Mouse (Mus musculus) embryonic facial prominence, embryonic 10.5 days (tissue): Measurements from ENCODE around the gene Lpcat2. TPM values are rescaled to one million over a fixed set of nuclear protein-coding genes. Genes with fewer than 3 reads are reported as not detected.
"Not testable (repeated sequence)": the region's sequence is repeated elsewhere in the genome, so short reads cannot be mapped to it uniquely, and the experiment has no call there.

Source experiments
- DNase-seq: peaks from one replicate; pipeline ENCODE4 v3.0.0-alpha.2; 2017; ENCODE audit warnings: low spot score
- H3K27ac ChIP-seq: fragments of 300-500 bp; sonication (generic); replicated peaks from 2 replicates; pipeline ENCODE4 v1.5.1; 2016; ENCODE audit warnings: mild to moderate bottlenecking
- H3K27me3 ChIP-seq: fragments of 300-500 bp; sonication (generic); replicated peaks from 2 replicates; pipeline ENCODE4 v1.6.1; 2016; ENCODE audit warnings: low read depth, mild to moderate bottlenecking; ENCODE audit not compliant: poor library complexity, severe bottlenecking
- H3K36me3 ChIP-seq: fragments of 300-500 bp; sonication (generic); replicated peaks from 2 replicates; pipeline ENCODE4 v1.6.1; 2016; ENCODE audit warnings: mild to moderate bottlenecking, moderate library complexity
- H3K4me1 ChIP-seq: fragments of 300-500 bp; sonication (generic); 2 replicates; pipeline ENCODE4 v1.6.1; 2016
- H3K4me3 ChIP-seq: fragments of 300-500 bp; sonication (generic); 2 replicates; pipeline ENCODE4 v1.5.1; 2016; ENCODE audit warnings: mild to moderate bottlenecking, moderate library complexity
- H3K9me3 ChIP-seq: fragments of 300-500 bp; sonication (generic); 2 replicates; pipeline ENCODE4 v1.6.1; 2016; ENCODE audit warnings: mild to moderate bottlenecking
- WGBS: fragments of 180-500 bp; shearing (Covaris S2); methylation state at CpG from one replicate; pipeline ENCODE4 v1.1.7; 2016; 5-methylcytosine and 5-hydroxymethylcytosine counted together
- polyA plus RNA-seq: library from polyadenylated mRNA; unstranded; fragments of >200 nt; fragmentation: Nextera tagmentation; extraction: Ambion mirVana; gene quantifications from 2 replicates; pipeline ENCODE4 v1.2.1, GENCODE M21; 2016

Gene Lpcat2
- polyA plus RNA-seq, 1 experiment from 2014 or later, result 4.3 TPM

GRCm38 (mm10) chr8:92858475-92859182, 3.5 kb downstream of the Lpcat2 start:
- peaks cover 4% of the 10 kb centered on the region for H3K36me3 ChIP-seq
- H3K27me3 ChIP-seq, result peaks cover 12% of the 10 kb centered on the region
- H3K4me3 ChIP-seq, result no peak overlapping the region
- no peaks in the 10 kb centered on the region for H3K9me3 ChIP-seq
- peaks cover 15% of the 10 kb centered on the region for H3K4me1 ChIP-seq
- DNase-seq, result no peak
- WGBS, result 87% methylated on average over 14 of the region's 14 CpGs
- no peak overlapping the region for H3K27ac ChIP-seq

DNA sequence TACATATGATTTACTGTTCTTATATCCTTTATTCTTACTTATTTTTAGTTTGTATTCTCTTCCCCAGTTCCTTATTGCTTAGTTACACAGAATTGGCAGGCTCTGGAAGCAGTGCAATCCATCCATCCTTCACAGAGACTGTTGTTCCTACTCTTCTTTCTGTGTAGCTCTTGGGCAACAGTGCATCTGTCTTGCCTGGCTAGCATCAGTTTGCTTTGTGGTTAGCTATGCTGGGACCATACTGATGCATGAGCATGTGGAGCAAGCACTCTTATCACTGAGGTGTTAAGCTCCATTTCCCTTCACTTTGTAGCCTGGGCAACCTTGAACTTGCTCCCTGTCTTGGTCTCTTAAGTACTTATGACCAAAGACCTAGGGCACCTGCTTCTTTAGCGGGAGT, 6.8 kb downstream of the Lpcat2 start:
- Histone ChIP-seq H3K9me3 (no peaks in the 10 kb centered on the region), H3K27ac (no peak overlapping the region), H3K27me3 (no peaks in the 10 kb centered on the region), H3K36me3 (no peaks in the 10 kb centered on the region), H3K4me1 (no peaks in the 10 kb centered on the region), H3K4me3 (no peak overlapping the region)
- 90% methylated on average over 1 of the region's 1 CpGs for WGBS
- DNase-seq, result no peak

- Histone ChIP-seq H3K36me3 (no peaks in the 10 kb centered on the region), H3K9me3 (no peaks in the 10 kb centered on the region), H3K27me3 (no peaks in the 10 kb centered on the region), H3K4me1 (peaks cover 9% of the 10 kb centered on the region), H3K4me3 (no peak overlapping the region), H3K27ac (no peak overlapping the region)
- 65% methylated on average over 7 of the region's 7 CpGs for WGBS
- DNase-seq, result no peak
Observed at GRCm38 (mm10) chr8:92870281-92870680, 15.1 kb downstream of the Lpcat2 start.

- H3K27ac ChIP-seq, result no peak overlapping the region
Observed at GRCm38 (mm10) chr8:92872063-92872759, 17.1 kb downstream of the Lpcat2 start.

DNA sequence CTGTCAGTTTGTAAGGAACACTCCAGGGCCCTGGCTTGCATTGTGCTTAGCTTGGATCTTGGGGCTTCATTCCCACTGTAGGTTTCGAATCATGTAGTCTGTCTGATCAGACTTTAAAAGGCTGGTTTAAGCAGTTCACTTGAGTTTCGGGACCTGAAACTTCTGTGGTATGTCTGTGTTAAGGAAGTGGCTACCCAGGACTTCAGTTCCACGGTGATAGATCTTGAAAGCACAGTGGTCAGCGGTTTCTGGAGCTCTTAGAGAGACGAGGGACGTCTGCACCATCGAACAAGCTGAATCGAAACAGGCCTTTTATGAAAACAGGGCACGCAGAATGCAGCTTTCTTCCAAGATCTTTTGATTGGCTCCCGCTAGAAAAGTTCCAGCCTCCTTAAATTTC, 20.7 kb downstream of the Lpcat2 start:
- no peak for DNase-seq
- peaks cover 4% of the 10 kb centered on the region for H3K4me1 ChIP-seq
- H3K4me3 ChIP-seq, result no peak overlapping the region
- H3K36me3 ChIP-seq, result peaks cover 8% of the 10 kb centered on the region
- WGBS, result 79% methylated on average over 10 of the region's 10 CpGs
- H3K9me3 ChIP-seq, result no peaks in the 10 kb centered on the region
- no peaks in the 10 kb centered on the region for H3K27me3 ChIP-seq
- H3K27ac ChIP-seq, result no peak overlapping the region

More at GRCm38 (mm10) chr8:92872063-92872759, 17.1 kb downstream of the Lpcat2 start:
- Histone ChIP-seq H3K9me3 (no peaks in the 10 kb centered on the region), H3K27me3 (no peaks in the 10 kb centered on the region), H3K4me1 (peaks cover 9% of the 10 kb centered on the region), H3K36me3 (no peaks in the 10 kb centered on the region), H3K4me3 (no peak overlapping the region)
- no peak for DNase-seq
- 52% methylated on average over 10 of the region's 10 CpGs for WGBS

DNA sequence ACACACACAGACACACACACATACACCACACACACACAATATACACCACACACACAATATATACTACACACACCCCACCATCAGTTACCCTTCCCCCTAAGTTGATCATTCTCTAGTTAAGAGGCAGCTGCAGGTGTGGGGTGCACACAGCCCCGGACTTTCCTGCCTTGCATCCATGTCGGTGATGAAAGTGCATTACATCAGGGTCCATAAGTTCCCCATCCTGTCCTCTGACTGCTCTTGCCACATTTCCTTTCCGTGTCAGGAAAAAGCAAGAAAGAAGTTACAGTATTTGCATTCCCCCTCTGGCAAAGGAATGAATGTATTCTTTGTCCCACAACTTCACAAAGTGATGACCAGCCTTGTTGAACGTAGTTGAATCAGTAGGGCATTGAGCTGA, 26.1 kb downstream of the Lpcat2 start:
- no peak for DNase-seq
- H3K27me3 ChIP-seq, result no peaks in the 10 kb centered on the region
- no peaks in the 10 kb centered on the region for H3K9me3 ChIP-seq
- no peak overlapping the region for H3K4me3 ChIP-seq
- WGBS, result 46% methylated on average over 4 of the region's 4 CpGs
- no peaks in the 10 kb centered on the region for H3K4me1 ChIP-seq
- no peak overlapping the region for H3K27ac ChIP-seq
- peaks cover 8% of the 10 kb centered on the region for H3K36me3 ChIP-seq

GRCm38 (mm10) chr8:92883771-92884170, 28.6 kb downstream of the Lpcat2 start:
- DNase-seq, result no peak
- no peak overlapping the region for H3K27ac ChIP-seq
- H3K36me3 ChIP-seq, result peaks cover 8% of the 10 kb centered on the region
- no peaks in the 10 kb centered on the region for H3K27me3 ChIP-seq
- peaks cover 5% of the 10 kb centered on the region; the same call in 1 of the 2 replicates for H3K4me1 ChIP-seq
- no peaks in the 10 kb centered on the region for H3K9me3 ChIP-seq
- WGBS, result 82% methylated on average over 2 of the region's 2 CpGs
- no peak overlapping the region for H3K4me3 ChIP-seq

DNA sequence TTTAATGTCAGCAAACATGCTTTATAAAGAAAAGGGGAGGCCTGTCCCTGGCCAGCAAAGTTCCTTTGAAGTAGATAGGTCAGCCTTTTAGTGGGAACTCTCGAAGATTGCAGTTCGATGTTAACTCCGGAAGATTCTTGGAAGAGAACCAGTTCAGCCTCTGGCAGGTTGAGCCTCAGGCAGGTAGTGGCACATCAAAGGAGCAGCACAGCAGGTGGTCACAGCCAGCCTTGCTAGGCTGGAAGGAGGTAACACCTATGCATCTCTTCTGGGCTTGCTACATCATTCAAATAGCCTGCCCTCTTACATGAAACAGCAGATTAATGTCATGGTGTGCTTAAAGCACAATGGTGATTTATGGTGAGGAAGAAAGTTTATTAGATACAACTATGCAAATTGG, 37.1 kb downstream of the Lpcat2 start:
- not testable (repeated sequence) for H3K36me3 ChIP-seq, H3K9me3 ChIP-seq, DNase-seq, H3K27me3 ChIP-seq, H3K27ac ChIP-seq, H3K4me3 ChIP-seq, H3K4me1 ChIP-seq
- 79% methylated on average over 3 of the region's 3 CpGs for WGBS

- no peak for DNase-seq
- WGBS, result 62% methylated on average over 2 of the region's 2 CpGs
- Histone ChIP-seq H3K9me3 (no peaks in the 10 kb centered on the region), H3K27me3 (no peaks in the 10 kb centered on the region), H3K4me3 (no peak overlapping the region), H3K27ac (no peak overlapping the region), H3K4me1 (peaks cover 9% of the 10 kb centered on the region), H3K36me3 (no peaks in the 10 kb centered on the region)
Observed at GRCm38 (mm10) chr8:92893870-92894269, 38.7 kb downstream of the Lpcat2 start.

DNA sequence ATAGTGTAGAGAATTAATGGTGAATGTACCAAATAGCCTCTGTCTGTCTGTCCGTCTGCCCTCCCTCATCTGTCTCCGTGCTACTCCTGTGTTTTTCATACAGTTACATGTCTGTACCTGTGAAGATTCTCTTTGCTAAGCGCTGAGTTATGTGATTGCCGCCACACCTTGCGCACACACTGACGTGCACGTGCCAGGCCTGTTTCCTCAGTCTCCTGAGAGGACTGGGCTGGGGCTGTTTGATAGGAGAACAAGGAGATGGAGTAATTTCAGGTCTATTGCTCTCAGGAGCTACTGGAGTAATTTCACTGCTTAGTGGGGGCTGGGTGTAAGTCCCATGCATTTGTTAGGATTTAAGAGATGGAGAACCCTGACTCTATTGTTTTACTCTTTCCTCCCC, 39.9 kb downstream of the Lpcat2 start:
- H3K9me3 ChIP-seq, result no peaks in the 10 kb centered on the region
- H3K27me3 ChIP-seq, result no peaks in the 10 kb centered on the region
- DNase-seq, result no peak
- no peaks in the 10 kb centered on the region for H3K36me3 ChIP-seq
- peaks cover 9% of the 10 kb centered on the region for H3K4me1 ChIP-seq
- H3K27ac ChIP-seq, result no peak overlapping the region
- WGBS, result 91% methylated on average over 7 of the region's 7 CpGs
- no peak overlapping the region for H3K4me3 ChIP-seq

DNA sequence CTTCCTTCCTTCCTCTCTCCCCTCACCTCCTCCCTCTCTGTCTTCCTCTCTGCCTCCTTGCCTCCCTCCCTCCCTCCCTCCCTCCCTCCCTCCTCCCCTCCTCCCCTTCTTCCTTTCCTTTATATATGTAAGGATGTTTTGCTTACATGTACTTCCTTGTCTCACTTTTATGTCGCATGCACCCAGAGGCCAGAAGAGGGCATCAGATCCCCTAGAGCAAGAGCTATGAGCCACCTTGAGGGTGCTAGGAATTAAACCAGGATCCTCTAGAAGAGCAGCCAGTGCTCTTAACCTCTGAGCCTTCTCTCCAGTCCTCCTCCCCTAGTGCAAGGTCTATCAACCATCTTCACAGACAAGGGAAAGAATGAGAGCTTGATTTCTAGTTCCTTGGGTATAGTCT, 40.9 kb downstream of the Lpcat2 start:
- Histone ChIP-seq H3K27ac (no peak overlapping the region), H3K4me3 (no peak overlapping the region), H3K4me1 (peaks cover 9% of the 10 kb centered on the region), H3K36me3 (no peaks in the 10 kb centered on the region), H3K27me3 (no peaks in the 10 kb centered on the region), H3K9me3 (no peaks in the 10 kb centered on the region)
- WGBS, result 66% methylated on average over 1 of the region's 1 CpGs
- no peak for DNase-seq

DNA sequence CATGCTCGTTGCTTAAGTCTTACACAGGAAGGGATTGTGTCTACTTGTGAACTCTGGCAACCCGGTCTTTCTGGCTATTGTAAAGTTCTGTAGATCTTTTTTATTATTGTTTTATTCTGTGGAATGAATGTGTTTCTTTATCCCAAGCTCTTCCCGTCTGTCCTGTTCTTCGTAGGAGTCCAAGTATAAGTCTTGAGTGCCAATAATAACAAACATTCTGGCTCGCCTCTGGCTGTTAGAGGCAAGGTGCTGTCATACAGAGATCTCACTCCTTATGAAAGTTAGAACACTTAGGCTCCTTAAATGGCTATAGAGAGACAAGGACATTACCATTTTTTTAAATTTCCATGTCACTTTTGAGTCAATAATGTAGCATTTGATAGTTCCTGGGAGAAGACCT, 41.5 kb downstream of the Lpcat2 start:
- no peak overlapping the region for H3K4me3 ChIP-seq
- no peaks in the 10 kb centered on the region for H3K9me3 ChIP-seq
- no peaks in the 10 kb centered on the region for H3K36me3 ChIP-seq
- 82% methylated on average over 5 of the region's 5 CpGs for WGBS
- no peaks in the 10 kb centered on the region for H3K27me3 ChIP-seq
- H3K4me1 ChIP-seq, result peaks cover 9% of the 10 kb centered on the region
- no peak for DNase-seq
- H3K27ac ChIP-seq, result no peak overlapping the region

DNA sequence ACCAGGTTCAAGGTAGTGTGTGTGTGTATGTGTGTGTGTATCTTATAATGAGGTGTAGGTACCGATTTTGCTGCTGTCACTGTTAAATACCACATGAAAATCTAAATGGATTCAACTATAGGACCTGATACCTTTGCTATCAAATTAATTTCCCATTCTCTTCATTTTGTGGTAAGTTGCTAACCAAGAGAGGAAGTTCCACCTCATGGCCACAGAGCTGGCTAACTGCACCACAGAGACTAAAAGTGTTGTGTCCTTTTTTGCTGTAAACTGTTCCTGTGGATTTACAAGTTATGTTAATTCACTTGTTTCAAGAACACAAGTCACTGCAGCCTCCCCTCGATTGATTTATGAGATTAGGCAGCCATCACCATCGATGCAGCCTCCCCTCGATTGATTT, 42.7 kb downstream of the Lpcat2 start:
- no peak overlapping the region for H3K27ac ChIP-seq
- H3K9me3 ChIP-seq, result no peaks in the 10 kb centered on the region
- no peaks in the 10 kb centered on the region for H3K27me3 ChIP-seq
- no peak overlapping the region for H3K4me3 ChIP-seq
- no peak for DNase-seq
- H3K4me1 ChIP-seq, result peaks cover 9% of the 10 kb centered on the region
- no peaks in the 10 kb centered on the region for H3K36me3 ChIP-seq
- WGBS, result 85% methylated on average over 4 of the region's 4 CpGs
